In the genomic region with DNA sequence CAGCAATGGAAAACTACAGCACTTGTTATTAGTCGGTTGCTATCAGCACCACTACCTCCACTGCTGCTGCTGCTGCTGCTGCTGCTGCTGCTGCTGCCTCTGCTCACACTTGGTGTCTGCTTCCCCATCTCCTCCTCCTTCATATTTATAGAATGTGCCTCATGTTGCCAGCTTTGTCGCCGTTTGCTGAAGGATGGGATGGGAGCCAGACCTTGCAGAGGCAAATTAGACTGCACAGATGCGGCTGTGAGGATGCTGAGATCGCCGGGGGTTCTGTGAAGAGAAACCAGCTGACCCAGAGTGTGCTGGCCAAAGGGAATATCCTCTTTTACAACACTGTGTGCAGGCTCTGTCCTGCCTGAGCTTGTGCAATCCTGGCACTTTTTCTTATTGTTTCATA, we compare ENCODE assay signal across 14 mouse cellular contexts.
DNase-seq lines count a peak whose midpoint lies in the region; ATAC-seq and TF ChIP-seq lines count a peak whose summit lies in the region.
"Had no signal": no experiment of that assay in that cellular context is flagged by ENCODE, and none has a peak within 500 bp of the region (broad histone marks: within the 10 kb centered on the region; RNA-seq: fewer than 3 reads in every experiment).

No protein-coding gene starts in this region.

- no peak for DNase-seq in frontal cortex, postnatal 25 days (ENCODE audit: low spot score in 2 of 2)
- DNase-seq in midbrain, postnatal 0 days (ENCODE audit: low spot score), result peak; percentile 15
- peak; percentile 43 to 69 for DNase-seq in left cerebral cortex, postnatal 14 days (ENCODE audit: low spot score in 2 of 2)
- DNase-seq in embryonic facial prominence, embryonic 10.5 days (ENCODE audit: low spot score), result no peak
- DNase-seq in spleen, adult 18-20 months, result no peak
- DNase-seq in testis, postnatal 14 days (ENCODE audit: low spot score), result no peak
- DNase-seq: kidney, adult 8-10 months had no signal

- no peak for TF ChIP-seq CTCF in midbrain, postnatal 0 days (IDR thresholded peaks at IDR 0.05)

- intact Hi-C loops in left cerebral cortex, postnatal 14 days (cut with DNase I), result loop anchor here (10.0 kb wide), 1 partner anchor 153 kb away; no protein-coding TSS in a partner anchor

- H3K9me3 ChIP-seq in midbrain, postnatal 0 days (ENCODE audit: low read length), result no peaks in the 10 kb centered on the region
- H3K9me3 ChIP-seq in midbrain, embryonic 16.5 days (replicated peaks; ENCODE audit: control insufficient read depth, low read length, poor library complexity, severe bottlenecking), result no peaks in the 10 kb centered on the region
- H3K9me3 ChIP-seq in embryonic facial prominence, embryonic 10.5 days, result no peaks in the 10 kb centered on the region
- H3K9me3 ChIP-seq: heart, embryonic 12.5 days; liver, embryonic 12.5 days; neural tube, embryonic 12.5 days had no signal

- no peak overlapping the region for H3K4me3 ChIP-seq in midbrain, postnatal 0 days (ENCODE audit: low read depth, low read length)
- no peak overlapping the region for H3K4me3 ChIP-seq in midbrain, embryonic 16.5 days (ENCODE audit: low read depth, low read length)
- H3K4me3 ChIP-seq in embryonic facial prominence, embryonic 10.5 days, result no peak overlapping the region
- H3K4me3 ChIP-seq: heart, embryonic 12.5 days; liver, embryonic 12.5 days; neural tube, embryonic 12.5 days had no signal

- no peaks in the 10 kb centered on the region for H3K4me1 ChIP-seq in midbrain, postnatal 0 days (ENCODE audit: insufficient read depth, low read length)
- H3K4me1 ChIP-seq in midbrain, embryonic 16.5 days (ENCODE audit: control insufficient read depth, insufficient read depth, low read length), result no peaks in the 10 kb centered on the region
- H3K4me1 ChIP-seq in embryonic facial prominence, embryonic 10.5 days, result peaks cover 13% of the 10 kb centered on the region
- H3K4me1 ChIP-seq: heart, embryonic 12.5 days; neural tube, embryonic 12.5 days had no signal

- no peak overlapping the region for H3K4me2 ChIP-seq in midbrain, postnatal 0 days (ENCODE audit: low read depth, low read length, poor library complexity, severe bottlenecking)
- no peak overlapping the region for H3K4me2 ChIP-seq in midbrain, embryonic 16.5 days (ENCODE audit: low read length)
- H3K4me2 ChIP-seq: heart, embryonic 12.5 days; hindbrain, embryonic 14.5 days; liver, embryonic 12.5 days; midbrain, embryonic 11.5 days; neural tube, embryonic 12.5 days had no signal

- H3K36me3 ChIP-seq in midbrain, postnatal 0 days (ENCODE audit: insufficient read depth, low read length), result no peaks in the 10 kb centered on the region
- H3K36me3 ChIP-seq in midbrain, embryonic 16.5 days (ENCODE audit: control insufficient read depth, insufficient read depth, low read length), result no peaks in the 10 kb centered on the region
- H3K36me3 ChIP-seq in embryonic facial prominence, embryonic 10.5 days (replicated peaks), result no peaks in the 10 kb centered on the region
- H3K36me3 ChIP-seq: heart, embryonic 12.5 days; liver, embryonic 12.5 days; neural tube, embryonic 12.5 days had no signal

- H3K27ac ChIP-seq in midbrain, postnatal 0 days (ENCODE audit: low read depth, low read length), result no peak overlapping the region
- no peak overlapping the region for H3K27ac ChIP-seq in midbrain, embryonic 16.5 days (ENCODE audit: low read length)
- H3K27ac ChIP-seq in embryonic facial prominence, embryonic 10.5 days (replicated peaks), result no peak overlapping the region
- H3K27ac ChIP-seq: hindbrain, embryonic 14.5 days; liver, embryonic 12.5 days; neural tube, embryonic 12.5 days had no signal

- no peak overlapping the region for H3K9ac ChIP-seq in midbrain, postnatal 0 days (replicated peaks; ENCODE audit: low read length, poor library complexity, severe bottlenecking)
- no peak overlapping the region for H3K9ac ChIP-seq in midbrain, embryonic 16.5 days (ENCODE audit: low read depth, low read length)
- H3K9ac ChIP-seq: heart, embryonic 12.5 days; hindbrain, embryonic 14.5 days; liver, embryonic 12.5 days; neural tube, embryonic 12.5 days had no signal

- peak; percentile 75 for ATAC-seq in frontal cortex, adult (ENCODE audit: low TSS enrichment)
- no peak for ATAC-seq in midbrain, postnatal 0 days (ENCODE audit: low FRiP score)
- ATAC-seq in midbrain, embryonic 16.5 days, result no peak
- ATAC-seq: liver, embryonic 12.5 days had no signal

- no peaks in the 10 kb centered on the region for H3K27me3 ChIP-seq in midbrain, postnatal 0 days (ENCODE audit: insufficient read depth, low read length)
- no peaks in the 10 kb centered on the region for H3K27me3 ChIP-seq in midbrain, embryonic 16.5 days (ENCODE audit: control insufficient read depth, insufficient read depth, low read depth, low read length)
- peaks cover 33% of the 10 kb centered on the region; the same call in 1 of the 2 replicates for H3K27me3 ChIP-seq in embryonic facial prominence, embryonic 10.5 days (replicated peaks; ENCODE audit: low read depth, poor library complexity, severe bottlenecking)
- H3K27me3 ChIP-seq: neural tube, embryonic 12.5 days had no signal

- 70% methylated on average over 6 of the region's 6 CpGs for WGBS in midbrain, postnatal 0 days
- 64% methylated on average over 6 of the region's 6 CpGs for WGBS in midbrain, embryonic 16.5 days
- 84% methylated on average over 6 of the region's 6 CpGs for WGBS in embryonic facial prominence, embryonic 10.5 days

Comparison
In these comparisons a context has a peak if more than half of its experiments do, and no peak if none do; other contexts are left out.
1. DNase-seq: peak in midbrain, postnatal 0 days (single experiment) and left cerebral cortex, postnatal 14 days (2 of 2); none in frontal cortex, postnatal 25 days (0 of 2), embryonic facial prominence, embryonic 10.5 days (single experiment), spleen, adult 18-20 months (0 of 2) and testis, postnatal 14 days (single experiment).